Mouse (Mus musculus) MEL (cell line): ENCODE data around the gene Ska2. TPM values are rescaled to one million over a fixed set of nuclear protein-coding genes. Genes with fewer than 3 reads are reported as not detected.

Experiments
- DNase-seq: peaks from one replicate; pipeline ENCODE4 v3.0.0; 2011; ENCODE audit warnings: low read depth, low spot score
- H3K27ac ChIP-seq: 2 replicates; pipeline ENCODE4 v1.5.1; 2012; ENCODE audit warnings: low read depth, mild to moderate bottlenecking, control low read depth, low read length, moderate library complexity; ENCODE audit not compliant: control insufficient read depth
- H3K27me3 ChIP-seq, 2 experiments: fragments of 150-350 bp in 1 of 2; sonication (generic) in 1 of 2; 2 replicates each; pipeline ENCODE4 v1.6.1; 2012; ENCODE audit warnings: low read length in 2 of 2, mild to moderate bottlenecking in 2 of 2, improper control_type of control experiment in 1 of 2, moderate library complexity in 1 of 2; ENCODE audit not compliant: insufficient read depth in 2 of 2, control insufficient read depth in 1 of 2
- H3K36me3 ChIP-seq, 2 experiments: 2 replicates each; pipeline ENCODE4 v1.6.1; 2012 to 2014; ENCODE audit warnings: low read length in 2 of 2, improper control_type of control experiment in 1 of 2, inconsistent platforms in 1 of 2, mild to moderate bottlenecking in 1 of 2; ENCODE audit not compliant: insufficient read depth in 2 of 2, control insufficient read depth in 1 of 2
- H3K4me1 ChIP-seq, 2 experiments: fragments of 150-350 bp in 1 of 2; sonication (generic) in 1 of 2; 2 replicates each; pipeline ENCODE4 v1.6.1; 2012; ENCODE audit warnings: low read length in 2 of 2, improper control_type of control experiment in 1 of 2, mild to moderate bottlenecking in 1 of 2; ENCODE audit not compliant: insufficient read depth in 2 of 2, control insufficient read depth in 1 of 2
- H3K4me3 ChIP-seq, 2 experiments: fragments of 150-350 bp in 1 of 2; sonication (generic) in 1 of 2; 2 replicates each; pipeline ENCODE4 v1.5.1; 2012; ENCODE audit warnings: low read depth in 2 of 2, low read length in 2 of 2, mild to moderate bottlenecking in 2 of 2, moderate library complexity in 2 of 2, control low read depth in 1 of 2, improper control_type of control experiment in 1 of 2; ENCODE audit not compliant: control insufficient read depth in 1 of 2, insufficient read depth in 1 of 2
- H3K79me2 ChIP-seq: 2 replicates; pipeline ENCODE4 v1.6.1; 2012; ENCODE audit warnings: mild to moderate bottlenecking, low read length, moderate library complexity; ENCODE audit not compliant: control insufficient read depth, poor library complexity, insufficient read depth
- H3K9ac ChIP-seq: 2 replicates; pipeline ENCODE4 v1.6.1; 2012; ENCODE audit warnings: low read depth, mild to moderate bottlenecking, control low read depth, low read length, moderate library complexity; ENCODE audit not compliant: control insufficient read depth, poor library complexity, severe bottlenecking
- H3K9me3 ChIP-seq: fragments of 150-350 bp; sonication (generic); replicated peaks from 2 replicates; pipeline ENCODE4 v1.6.1; 2012; ENCODE audit warnings: mild to moderate bottlenecking, low read length, improper control_type of control experiment, moderate library complexity; ENCODE audit not compliant: insufficient read depth
- BHLHE40 ChIP-seq: IDR thresholded peaks from 2 replicates; pipeline ENCODE4 v1.6.1; 2012; ENCODE audit warnings: low read depth, mild to moderate bottlenecking, inconsistent platforms, low read length, improper control_type of control experiment, borderline replicate concordance
- CHD1 ChIP-seq: IDR thresholded peaks from 2 replicates; pipeline ENCODE4 v1.6.1; 2012; ENCODE audit warnings: low read depth, mild to moderate bottlenecking, inconsistent platforms, low read length, improper control_type of control experiment
- E2F4 ChIP-seq: IDR thresholded peaks from 2 replicates; pipeline ENCODE4 v1.6.1; 2011; ENCODE audit warnings: low read depth, low read length, improper control_type of control experiment, borderline replicate concordance
- ELF1 ChIP-seq: IDR thresholded peaks from 2 replicates; pipeline ENCODE4 v1.6.1; 2014; ENCODE audit warnings: low read depth, mild to moderate bottlenecking, inconsistent platforms, low read length, improper control_type of control experiment, moderate library complexity
- ETS1 ChIP-seq: IDR thresholded peaks from 2 replicates; pipeline ENCODE4 v1.6.1; 2012; ENCODE audit warnings: low read depth, mild to moderate bottlenecking, inconsistent platforms, low read length, improper control_type of control experiment, moderate library complexity
- GABPA ChIP-seq: IDR thresholded peaks from 2 replicates; pipeline ENCODE4 v1.6.1; 2012; ENCODE audit warnings: low read depth, mild to moderate bottlenecking, inconsistent platforms, low read length, improper control_type of control experiment, moderate library complexity
- HCFC1 ChIP-seq: IDR thresholded peaks from 2 replicates; pipeline ENCODE4 v1.6.1; 2012; ENCODE audit warnings: low read depth, mild to moderate bottlenecking, inconsistent platforms, low read length, improper control_type of control experiment, moderate library complexity
- JUND ChIP-seq: IDR thresholded peaks from 2 replicates; pipeline ENCODE4 v1.6.1; 2011; ENCODE audit warnings: low read depth, mild to moderate bottlenecking, improper control_type of control experiment, low read length
- KAT2A ChIP-seq: conservative IDR thresholded peaks from 2 replicates; pipeline ENCODE4 v1.6.1; 2012; ENCODE audit warnings: low read depth, low read length, improper control_type of control experiment, inconsistent platforms
- MAFK ChIP-seq: IDR thresholded peaks from 2 replicates; pipeline ENCODE4 v1.6.1; 2011; ENCODE audit warnings: low read depth, mild to moderate bottlenecking, low read length, improper control_type of control experiment, borderline replicate concordance
- MAX ChIP-seq: IDR thresholded peaks from 2 replicates; pipeline ENCODE4 v1.6.1; 2011; ENCODE audit warnings: low read length, improper control_type of control experiment
- MEF2A ChIP-seq: IDR thresholded peaks from 2 replicates; pipeline ENCODE4 v1.6.1; 2014; ENCODE audit warnings: low read depth, mild to moderate bottlenecking, inconsistent platforms, low read length, improper control_type of control experiment; ENCODE audit not compliant: poor library complexity, insufficient replicate concordance, severe bottlenecking; ENCODE audit errors: extremely low read depth
- MXI1 ChIP-seq: IDR thresholded peaks from 2 replicates; pipeline ENCODE4 v1.6.1; 2011; ENCODE audit warnings: mild to moderate bottlenecking, low read depth, low read length, improper control_type of control experiment
- NRF1 ChIP-seq: IDR thresholded peaks from 2 replicates; pipeline ENCODE4 v1.6.1; 2014; ENCODE audit warnings: low read depth, mild to moderate bottlenecking, inconsistent platforms, low read length, improper control_type of control experiment, moderate library complexity; ENCODE audit not compliant: poor library complexity, insufficient read depth, severe bottlenecking
- POLR2A ChIP-seq, 2 experiments: IDR thresholded peaks; 2 replicates each; pipeline ENCODE4 v1.6.1; 2011 to 2012; ENCODE audit warnings: low read length in 2 of 2, mild to moderate bottlenecking in 2 of 2, control low read depth in 1 of 2, improper control_type of control experiment in 1 of 2, low read depth in 1 of 2, moderate library complexity in 1 of 2; ENCODE audit not compliant: control insufficient read depth in 1 of 2, insufficient read depth in 1 of 2, poor library complexity in 1 of 2
- POLR2AphosphoS2 ChIP-seq: IDR thresholded peaks from 2 replicates; pipeline ENCODE4 v1.6.1; 2011; ENCODE audit warnings: low read length, improper control_type of control experiment
- SIN3A ChIP-seq: IDR thresholded peaks from 2 replicates; pipeline ENCODE4 v1.6.1; 2012; ENCODE audit warnings: low read length, improper control_type of control experiment, inconsistent platforms
- SMC3 ChIP-seq: IDR thresholded peaks from 2 replicates; pipeline ENCODE4 v1.6.1; 2011; ENCODE audit warnings: low read depth, low read length, improper control_type of control experiment
- TAL1 ChIP-seq: IDR thresholded peaks from 2 replicates; pipeline ENCODE4 v1.6.1; 2012; ENCODE audit warnings: mild to moderate bottlenecking, inconsistent platforms, low read length, moderate library complexity, mixed read lengths
- TBP ChIP-seq: IDR thresholded peaks from 2 replicates; pipeline ENCODE4 v1.8.0; 2011; ENCODE audit warnings: low read depth, low read length, improper control_type of control experiment
- UBTF ChIP-seq: IDR thresholded peaks from 2 replicates; pipeline ENCODE4 v1.6.1; 2012; ENCODE audit warnings: low read depth, mild to moderate bottlenecking, inconsistent platforms, low read length, improper control_type of control experiment, moderate library complexity, borderline replicate concordance; ENCODE audit not compliant: insufficient read depth
- USF1 ChIP-seq: IDR thresholded peaks from 2 replicates; pipeline ENCODE4 v1.6.1; 2014; ENCODE audit warnings: low read depth, mild to moderate bottlenecking, inconsistent platforms, low read length, improper control_type of control experiment, moderate library complexity
- ZKSCAN1 ChIP-seq: IDR thresholded peaks from 2 replicates; pipeline ENCODE4 v1.6.1; 2012; ENCODE audit warnings: low read depth, mild to moderate bottlenecking, inconsistent platforms, low read length, improper control_type of control experiment, moderate library complexity
- ZMIZ1 ChIP-seq: IDR thresholded peaks from 2 replicates; pipeline ENCODE4 v1.6.1; 2012; ENCODE audit warnings: low read depth, mild to moderate bottlenecking, inconsistent platforms, low read length, improper control_type of control experiment, moderate library complexity
- ZNF384 ChIP-seq: IDR thresholded peaks from 2 replicates; pipeline ENCODE4 v1.6.1; 2012; ENCODE audit warnings: low read depth, mild to moderate bottlenecking, inconsistent platforms, low read length, improper control_type of control experiment
- polyA plus RNA-seq, 2 experiments: library from polyadenylated mRNA; stranded (reverse) in 1 of 2; unstranded in 1 of 2; fragments of >175 nt in 1 of 2; fragments of >200 nt in 1 of 2; gene quantifications; 2 replicates each; pipeline versions ENCODE4 v1.2.1 to v1.2.4; 2012; ENCODE audit warnings: low replicate concordance in 2 of 2, low read depth in 1 of 2; ENCODE audit not compliant: insufficient read length in 2 of 2, insufficient read depth in 1 of 2, missing spikeins in 1 of 2
- total RNA-seq: library from RNA; depleted of rRNA; stranded (reverse); fragments of 300-350 nt; gene quantifications from 2 replicates; pipeline ENCODE4 v1.2.3, GENCODE M21; 2012

Ska2 gene
- total and polyA plus RNA-seq, 3 experiments = 21.3 to 24.8 TPM; not detected in 1

DNA sequence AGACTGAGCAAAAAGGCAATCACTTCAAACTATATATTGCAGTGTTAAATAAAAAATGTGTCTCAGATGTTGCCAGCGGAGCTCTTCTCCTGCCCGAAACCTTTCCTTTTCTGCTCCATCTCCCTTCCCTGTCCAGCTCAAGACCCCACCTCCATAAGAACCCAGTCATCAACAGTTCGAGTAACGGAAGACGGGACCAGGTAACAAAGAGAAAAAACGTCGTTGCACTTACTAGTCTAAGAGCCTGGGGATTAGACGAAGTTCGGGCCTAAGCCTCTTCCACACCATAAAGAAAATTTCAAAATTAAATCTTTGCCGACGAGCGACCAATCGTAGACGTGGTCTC, 652 bp upstream of the Ska2 start, which contains the start of gene Prr11 (continued):
- TF ChIP-seq MAFK = no peak
- TF ChIP-seq NRF1 = no peak
- TF ChIP-seq TAL1 = no peak
- 0 out of 2 replicates have a peak, but pooled peaks have one; percentile 2 for TF ChIP-seq ZNF384
- TF ChIP-seq TBP = no peak
- no peak for TF ChIP-seq MEF2A
- TF ChIP-seq USF1 = no peak
- no peak for TF ChIP-seq ZKSCAN1
- TF ChIP-seq ELF1 = no peak
- peak; percentile 70; the same call in 1 of the 2 replicates for TF ChIP-seq MXI1
- no peak for TF ChIP-seq CHD1
- TF ChIP-seq KAT2A = no peak
- TF ChIP-seq BHLHE40 = no peak
- TF ChIP-seq E2F4 = no peak
- TF ChIP-seq HCFC1 = no peak
- TF ChIP-seq UBTF = no peak
- no peak for TF ChIP-seq SMC3
- no peak for TF ChIP-seq JUND
- no peak for TF ChIP-seq ZMIZ1
- TF ChIP-seq GABPA = no peak
- TF ChIP-seq ETS1 = no peak

DNA sequence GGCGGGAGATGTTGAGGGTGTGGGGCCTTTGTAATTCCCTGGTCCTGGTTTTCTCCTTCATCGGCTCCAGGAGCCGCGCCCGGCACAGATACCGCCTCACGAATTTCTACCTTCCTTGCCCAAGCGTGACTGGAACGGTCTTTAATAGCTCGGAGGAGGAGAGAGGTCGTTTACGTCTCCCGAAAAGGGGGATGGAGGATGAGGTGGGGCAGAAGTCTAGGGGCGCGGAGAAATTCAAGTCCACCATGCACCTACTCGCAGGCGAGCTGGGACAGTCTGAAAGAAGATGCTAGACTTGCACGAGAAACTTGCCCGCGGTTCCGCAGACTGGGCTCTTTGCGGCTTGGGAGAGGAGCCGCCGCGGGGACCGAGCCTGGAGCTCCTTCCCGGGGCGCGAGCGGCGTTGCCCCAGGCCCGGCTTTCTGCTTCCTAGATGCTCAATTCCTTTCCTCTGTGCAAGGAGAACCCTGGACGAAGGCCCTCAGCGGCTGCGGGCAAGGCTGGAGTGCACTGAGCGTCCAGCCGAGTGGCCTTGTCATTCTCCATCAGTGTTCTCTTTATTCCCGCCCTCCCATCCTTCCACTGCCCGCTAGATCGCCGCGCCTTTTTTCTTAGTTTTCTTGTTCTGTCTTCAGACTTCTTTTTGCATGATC, 611 bp downstream of the Ska2 start:
- DNase-seq = no peak
- H3K9me3 ChIP-seq = no peaks in the 10 kb centered on the region
- peaks cover 22 to 37% of the 10 kb centered on the region in 2 experiments for H3K36me3 ChIP-seq

More for the DNA sequence above, 611 bp downstream of the Ska2 start:
- peaks cover 32% of the 10 kb centered on the region for H3K79me2 ChIP-seq
- peak overlapping the region; percentile 70 to 86 for H3K4me3 ChIP-seq
- H3K9ac ChIP-seq = peak overlapping the region; percentile 89
- H3K4me1 ChIP-seq = peaks cover 3 to 7% of the 10 kb centered on the region in 2 experiments; a peak in 3 of 4 replicates
- H3K27me3 ChIP-seq = no peaks in the 10 kb centered on the region
- H3K27ac ChIP-seq = peak overlapping the region; percentile 96
- peak; percentile 5; the same call in 1 of the 2 replicates for TF ChIP-seq POLR2AphosphoS2
- TF ChIP-seq ZMIZ1 = peak; percentile 2; the same call in 1 of the 2 replicates
- TF ChIP-seq SIN3A = peak; percentile 55; the same call in 1 of the 2 replicates
- TF ChIP-seq MAX = no peak
- peak; percentile 73; the same call in 1 of the 2 replicates for TF ChIP-seq MXI1
- no peak for TF ChIP-seq KAT2A
- peak; percentile 96 for TF ChIP-seq UBTF
- TF ChIP-seq POLR2A (IDR thresholded peaks at IDR 0.05; ENCODE audit: control insufficient read depth in 1 of 2, insufficient read depth in 1 of 2, low read depth in 1 of 2, low read length in 2 of 2, poor library complexity in 1 of 2) = peak; percentile 19 to 60; a peak in 3 of 4 replicates
